Mouse (Mus musculus) T-helper 17 cell (primary cell): ENCODE data around the gene Msi2.

Experiments
- in situ Hi-C, 2 experiments: fragments of 300-600 bp; cut with MboI, MseI; formaldehyde crosslinking; loops; 1 replicate in 1 of 2; 2 replicates in 1 of 2; pipeline ENCODE4 v1.15.1; 2025; ENCODE audit warnings: high pct_unique_total_duplicates in 2 of 2

Msi2 gene

GRCm38 (mm10) chr11:88291245-88291644 is 427.1 kb downstream of the Msi2 start:
- in situ Hi-C loops = no loop called here
